Mouse (Mus musculus): ENCODE measurements at regions not wholly inside any gene's neighbourhood (a gene's known extent, or its start where the extent isn't known, plus 50 kb on each side); places are given as distances from the start of the nearest gene placed in this dataset.

DNA sequence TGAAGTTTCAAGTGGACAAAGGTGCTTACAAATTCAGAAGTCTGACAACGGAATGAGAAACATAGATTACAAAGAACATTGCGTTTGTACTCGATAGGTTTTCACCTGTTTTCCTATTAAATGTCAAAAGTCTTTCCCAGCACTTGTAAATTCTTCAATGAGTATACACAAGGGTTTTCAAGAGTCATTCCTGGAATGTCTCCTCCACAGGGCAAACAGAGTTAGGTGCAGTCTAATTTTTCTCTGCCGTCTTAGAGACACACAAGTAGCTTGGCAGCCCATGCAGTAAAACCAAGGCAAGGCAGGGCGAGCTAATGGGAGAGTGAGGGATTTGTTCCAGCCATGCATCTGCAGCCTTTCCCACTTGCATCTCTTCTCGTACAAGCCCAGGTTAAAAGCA, 516.6 kb upstream of the Atp11b start:
- no peak for TF ChIP-seq CTCF (IDR thresholded peaks at IDR 0.05; ENCODE audit: insufficient read depth, low read length)
- TF ChIP-seq POLR2A (IDR thresholded peaks at IDR 0.05; ENCODE audit: borderline replicate concordance, extremely low read depth, low read depth, low read length), result no peak
